Mouse (Mus musculus): Measurements from ENCODE around the gene Ifngr1. TPM values are rescaled to one million over a fixed set of nuclear protein-coding genes. Genes with fewer than 3 reads are reported as not detected.
A peak's percentile ranks its signal among the peaks of the same experiment; 100 is the strongest.

Ifngr1 gene
- total RNA-seq, 1 experiment from 2014 or later: 120 TPM

- no peak for ATAC-seq (replicated peaks in 1 of 2; ENCODE audit: insufficient read depth in 1 of 2, low FRiP score in 2 of 2, low TSS enrichment in 1 of 2, low read depth in 1 of 2, poor library complexity in 2 of 2, severe bottlenecking in 2 of 2)
These were observed 19.9 kb downstream of the Ifngr1 start for GRCm38 (mm10) chr10:19611616-19612015.

- ATAC-seq (replicated peaks in 1 of 2; ENCODE audit: insufficient read depth in 1 of 2, low FRiP score in 2 of 2, low TSS enrichment in 1 of 2, low read depth in 1 of 2, poor library complexity in 2 of 2, severe bottlenecking in 2 of 2): peak; percentile 89 to 93
These were observed 21.5 kb downstream of the Ifngr1 start for GRCm38 (mm10) chr10:19613111-19613753.

- ATAC-seq (replicated peaks in 1 of 2; ENCODE audit: insufficient read depth in 1 of 2, low FRiP score in 2 of 2, low TSS enrichment in 1 of 2, low read depth in 1 of 2, poor library complexity in 2 of 2, severe bottlenecking in 2 of 2): no peak
These were observed 28.0 kb downstream of the Ifngr1 start for GRCm38 (mm10) chr10:19619736-19620135.

GRCm38 (mm10) chr10:19621408-19622048 is 29.8 kb downstream of the Ifngr1 start, which contains the start of gene Il22ra2:
Gene Il22ra2 (plus strand): TSS chr10:19621998.
- no peak for ATAC-seq (replicated peaks in 1 of 2; ENCODE audit: insufficient read depth in 1 of 2, low FRiP score in 2 of 2, low TSS enrichment in 1 of 2, low read depth in 1 of 2, poor library complexity in 2 of 2, severe bottlenecking in 2 of 2)

GRCm38 (mm10) chr10:19624617-19625016 is 32.9 kb downstream of the Ifngr1 start:
- no peak for ATAC-seq (replicated peaks in 1 of 2; ENCODE audit: insufficient read depth in 1 of 2, low FRiP score in 2 of 2, low TSS enrichment in 1 of 2, low read depth in 1 of 2, poor library complexity in 2 of 2, severe bottlenecking in 2 of 2)

- ATAC-seq (replicated peaks in 1 of 2; ENCODE audit: insufficient read depth in 1 of 2, low FRiP score in 2 of 2, low TSS enrichment in 1 of 2, low read depth in 1 of 2, poor library complexity in 2 of 2, severe bottlenecking in 2 of 2): no peak
These were observed 35.6 kb downstream of the Ifngr1 start for GRCm38 (mm10) chr10:19627342-19627741.

GRCm38 (mm10) chr10:19627748-19628147 is 36.0 kb downstream of the Ifngr1 start:
- no peak for ATAC-seq (replicated peaks in 1 of 2; ENCODE audit: insufficient read depth in 1 of 2, low FRiP score in 2 of 2, low TSS enrichment in 1 of 2, low read depth in 1 of 2, poor library complexity in 2 of 2, severe bottlenecking in 2 of 2)

GRCm38 (mm10) chr10:19631616-19632195 is 40.0 kb downstream of the Ifngr1 start:
- ATAC-seq (replicated peaks in 1 of 2; ENCODE audit: insufficient read depth in 1 of 2, low FRiP score in 2 of 2, low TSS enrichment in 1 of 2, low read depth in 1 of 2, poor library complexity in 2 of 2, severe bottlenecking in 2 of 2): no peak

- no peak for ATAC-seq (replicated peaks in 1 of 2; ENCODE audit: insufficient read depth in 1 of 2, low FRiP score in 2 of 2, low TSS enrichment in 1 of 2, low read depth in 1 of 2, poor library complexity in 2 of 2, severe bottlenecking in 2 of 2)
These were observed 47.1 kb downstream of the Ifngr1 start for GRCm38 (mm10) chr10:19638851-19639250.

- ATAC-seq (replicated peaks in 1 of 2; ENCODE audit: insufficient read depth in 1 of 2, low FRiP score in 2 of 2, low TSS enrichment in 1 of 2, low read depth in 1 of 2, poor library complexity in 2 of 2, severe bottlenecking in 2 of 2): no peak
These were observed 47.9 kb downstream of the Ifngr1 start for GRCm38 (mm10) chr10:19639630-19640029.

GRCm38 (mm10) chr10:19645119-19645518 is 53.4 kb downstream of the Ifngr1 start:
- no peak for ATAC-seq (replicated peaks in 1 of 2; ENCODE audit: insufficient read depth in 1 of 2, low FRiP score in 2 of 2, low TSS enrichment in 1 of 2, low read depth in 1 of 2, poor library complexity in 2 of 2, severe bottlenecking in 2 of 2)

GRCm38 (mm10) chr10:19657426-19657825 is 65.7 kb downstream of the Ifngr1 start:
- no peak for ATAC-seq (replicated peaks in 1 of 2; ENCODE audit: insufficient read depth in 1 of 2, low FRiP score in 2 of 2, low TSS enrichment in 1 of 2, low read depth in 1 of 2, poor library complexity in 2 of 2, severe bottlenecking in 2 of 2)

Other genes with a start within 250 kb of the Ifngr1 start
- not detected in 2 replicates for gene Olig3, start 235.4 kb upstream of the Ifngr1 start, total RNA-seq (2017)
- gene Il22ra2, start 30.0 kb downstream of the Ifngr1 start, total RNA-seq (2017): 0.25 and 3.0 TPM in 2 replicates
- 1.6 and 2.0 TPM in 2 replicates for gene Il20ra, start 120.6 kb downstream of the Ifngr1 start, total RNA-seq (2017)